Mouse (Mus musculus): ENCODE data around the gene Zc3h7b.

- TF ChIP-seq ZC3H11A (IDR thresholded peaks at IDR 0.05; ENCODE audit: borderline replicate concordance, low read depth, low read length) = no peak
- no peak for TF ChIP-seq CHD2 (IDR thresholded peaks at IDR 0.05; ENCODE audit: low read depth, low read length)
Measured at GRCm38 (mm10) chr15:81765651-81766050, 20.8 kb downstream of the Zc3h7b start.
